Mouse (Mus musculus) midbrain, embryonic 15.5 days (tissue): ENCODE results near the gene Cfap206. TPM values are rescaled to one million over a fixed set of nuclear protein-coding genes. Genes with fewer than 3 reads are reported as not detected.

Experiments
- ATAC-seq: fragments of 200-750 bp; cut with Nextera tagmentation; replicated peaks from 2 replicates; pipeline ENCODE4 v1.8.0; 2017; ENCODE audit warnings: moderate TSS enrichment
- H3K27ac ChIP-seq: fragments of 300-500 bp; sonication (generic); 2 replicates; pipeline ENCODE4 v1.5.1; 2015; ENCODE audit warnings: mild to moderate bottlenecking, inconsistent platforms
- H3K27me3 ChIP-seq: fragments of 300-500 bp; sonication (generic); replicated peaks from 2 replicates; pipeline ENCODE4 v1.6.1; 2015; ENCODE audit warnings: inconsistent platforms
- H3K36me3 ChIP-seq: fragments of 300-500 bp; sonication (generic); replicated peaks from 2 replicates; pipeline ENCODE4 v1.6.1; 2015; ENCODE audit warnings: inconsistent platforms
- H3K4me1 ChIP-seq: fragments of 300-500 bp; sonication (generic); 2 replicates; pipeline ENCODE4 v1.6.1; 2015; ENCODE audit warnings: inconsistent platforms
- H3K4me2 ChIP-seq: fragments of 300-500 bp; sonication (generic); 2 replicates; pipeline ENCODE4 v1.6.1; 2015; ENCODE audit warnings: inconsistent platforms, mild to moderate bottlenecking, moderate library complexity
- H3K4me3 ChIP-seq: fragments of 300-500 bp; sonication (generic); 2 replicates; pipeline ENCODE4 v1.5.1; 2015; ENCODE audit warnings: mild to moderate bottlenecking, inconsistent platforms
- H3K9ac ChIP-seq: fragments of 300-500 bp; sonication (generic); 2 replicates; pipeline ENCODE4 v1.6.1; 2015; ENCODE audit warnings: mild to moderate bottlenecking, inconsistent platforms
- H3K9me3 ChIP-seq: fragments of 300-500 bp; sonication (generic); 2 replicates; pipeline ENCODE4 v1.6.1; 2016; ENCODE audit warnings: inconsistent platforms
- WGBS: fragments of 180-500 bp; shearing (Covaris S2); methylation state at CpG from one replicate; pipeline ENCODE4 v1.1.7; 2015; ENCODE audit warnings: mixed read lengths; 5-methylcytosine and 5-hydroxymethylcytosine counted together
- polyA plus RNA-seq: library from polyadenylated mRNA; unstranded; fragments of >200 nt; fragmentation: Nextera tagmentation; extraction: Ambion mirVana; gene quantifications from 2 replicates; pipeline ENCODE4 v1.2.1, GENCODE M21; 2015

Cfap206 gene
- polyA plus RNA-seq, 1 experiment from 2014 or later, result 2.9 TPM

DNA sequence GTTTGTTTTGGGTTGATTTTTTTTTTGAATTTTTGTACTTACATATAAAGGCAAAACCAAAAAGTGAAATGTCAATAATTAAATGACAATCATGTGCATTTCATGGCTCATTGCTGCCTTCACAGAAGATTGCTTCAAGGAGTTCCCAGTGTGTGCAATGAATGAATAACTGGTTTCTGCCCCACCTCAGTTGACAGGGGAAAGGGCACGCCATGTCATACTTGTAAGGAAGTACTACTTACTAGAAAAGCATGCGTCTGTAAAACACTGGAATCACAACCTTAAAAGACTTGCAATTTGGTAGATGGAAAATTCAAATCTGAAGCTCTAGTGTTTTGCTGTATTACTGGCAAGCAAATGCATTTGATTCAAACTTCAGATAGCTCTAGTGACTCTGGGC lies 71.0 kb downstream of the Cfap206 start:
- Histone ChIP-seq H3K9ac (no peak overlapping the region), H3K27ac (no peak overlapping the region), H3K4me2 (no peak overlapping the region), H3K9me3 (no peaks in the 10 kb centered on the region), H3K27me3 (no peaks in the 10 kb centered on the region), H3K4me3 (no peak overlapping the region), H3K36me3 (peaks cover 49% of the 10 kb centered on the region), H3K4me1 (no peaks in the 10 kb centered on the region)
- 95% methylated on average over 2 of the region's 2 CpGs for WGBS
- no peak for ATAC-seq

DNA sequence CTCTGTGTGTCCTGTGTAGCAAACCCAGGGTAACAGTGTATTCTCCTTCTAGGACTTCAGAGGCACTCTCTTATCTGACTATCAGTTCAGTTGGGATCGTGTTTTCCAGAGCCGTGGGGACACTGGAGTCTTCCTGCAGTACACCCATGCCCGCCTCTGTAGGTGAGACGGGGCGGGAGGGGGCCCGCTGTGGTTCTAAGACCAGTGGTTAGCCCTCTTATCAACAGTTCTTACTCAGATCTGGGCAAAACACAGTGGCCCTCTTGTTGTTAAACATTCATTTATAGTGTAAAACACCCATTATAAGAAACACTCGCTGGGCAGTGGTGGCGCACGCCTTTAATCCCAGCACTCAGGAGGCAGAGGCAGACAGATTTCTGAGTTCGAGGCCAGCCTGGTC lies 73.9 kb downstream of the Cfap206 start:
- no peak overlapping the region for H3K9ac ChIP-seq
- H3K27ac ChIP-seq, result no peak overlapping the region
- ATAC-seq, result no peak
- H3K4me2 ChIP-seq, result no peak overlapping the region
- H3K36me3 ChIP-seq, result peaks cover 41% of the 10 kb centered on the region
- 93% methylated on average over 10 of the region's 10 CpGs for WGBS
- H3K9me3 ChIP-seq, result no peaks in the 10 kb centered on the region
- no peak overlapping the region for H3K4me3 ChIP-seq
- no peaks in the 10 kb centered on the region for H3K27me3 ChIP-seq
- H3K4me1 ChIP-seq, result no peaks in the 10 kb centered on the region

DNA sequence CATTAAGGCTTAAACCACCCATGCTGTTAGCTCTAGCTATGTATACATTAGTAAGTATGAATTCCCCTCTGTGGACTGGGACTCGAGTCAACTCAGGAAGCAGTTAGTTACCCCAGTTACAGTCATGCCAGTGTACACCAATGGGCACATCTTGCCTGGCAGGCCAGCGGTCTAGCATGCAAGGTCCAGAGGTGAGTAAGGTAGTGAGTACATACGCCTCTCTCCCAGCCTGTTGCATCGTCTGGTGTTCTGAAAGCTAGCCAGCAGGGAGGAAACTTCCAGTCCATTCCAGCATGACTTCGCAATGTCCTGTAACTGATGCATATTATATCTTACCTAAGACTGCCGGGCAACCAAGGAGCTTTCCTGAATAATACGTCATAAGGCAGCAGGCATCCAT lies 76.8 kb downstream of the Cfap206 start:
- Histone ChIP-seq H3K4me3 (no peak overlapping the region), H3K27me3 (no peaks in the 10 kb centered on the region), H3K9ac (no peak overlapping the region), H3K4me2 (no peak overlapping the region), H3K4me1 (no peaks in the 10 kb centered on the region), H3K9me3 (no peaks in the 10 kb centered on the region), H3K27ac (no peak overlapping the region), H3K36me3 (peaks cover 28% of the 10 kb centered on the region; the same call in 1 of the 2 replicates)
- 95% methylated on average over 7 of the region's 7 CpGs for WGBS
- no peak for ATAC-seq

DNA sequence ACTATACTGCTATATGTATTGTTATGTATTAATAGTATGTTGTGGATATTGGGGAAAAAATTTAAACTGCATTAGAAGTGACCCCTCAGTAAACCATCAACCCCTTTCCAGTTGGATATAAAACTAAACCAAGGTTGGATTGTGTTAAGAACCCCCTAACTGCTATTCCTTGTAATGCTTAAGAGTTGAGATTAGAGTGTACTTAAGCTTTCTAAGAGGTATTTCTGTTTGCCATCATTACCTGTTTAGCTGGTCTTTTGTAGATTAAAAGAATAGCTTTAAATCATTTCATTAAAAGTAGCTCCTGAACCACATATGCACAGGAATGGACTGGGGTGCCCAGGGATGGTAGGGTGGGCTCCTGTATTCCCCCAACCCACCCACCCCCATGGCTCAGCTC lies 85.2 kb downstream of the Cfap206 start:
- H3K27me3 ChIP-seq, result no peaks in the 10 kb centered on the region
- H3K9ac ChIP-seq, result no peak overlapping the region
- H3K9me3 ChIP-seq, result no peaks in the 10 kb centered on the region
- no peak overlapping the region for H3K4me3 ChIP-seq
- H3K27ac ChIP-seq, result no peak overlapping the region
- no peak for ATAC-seq
- peaks cover 35% of the 10 kb centered on the region for H3K36me3 ChIP-seq
- no peak overlapping the region for H3K4me2 ChIP-seq
- no peaks in the 10 kb centered on the region for H3K4me1 ChIP-seq

DNA sequence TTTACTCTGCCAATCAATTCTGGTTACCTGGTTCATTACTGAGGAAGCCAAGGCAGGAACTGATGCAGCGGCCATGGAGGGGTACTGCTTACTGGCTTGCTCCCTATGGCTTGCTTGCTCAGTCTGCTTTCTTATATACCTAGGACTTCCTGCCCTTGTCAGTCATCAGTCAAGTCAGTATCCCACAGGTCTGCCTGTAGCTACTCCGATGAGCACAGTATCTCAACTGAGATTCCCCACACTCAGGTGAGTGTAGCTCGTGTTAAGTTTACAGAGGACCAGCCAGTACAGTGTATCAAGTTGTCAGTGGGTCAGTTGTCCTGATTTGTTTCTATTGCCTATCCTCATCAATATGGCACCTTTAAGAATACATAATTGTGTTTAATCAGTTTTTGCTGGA lies 89.3 kb downstream of the Cfap206 start:
- Histone ChIP-seq H3K36me3 (peaks cover 23% of the 10 kb centered on the region), H3K4me3 (no peak overlapping the region), H3K4me2 (no peak overlapping the region), H3K27me3 (no peaks in the 10 kb centered on the region), H3K4me1 (no peaks in the 10 kb centered on the region), H3K9me3 (no peaks in the 10 kb centered on the region), H3K9ac (no peak overlapping the region), H3K27ac (no peak overlapping the region)
- no peak for ATAC-seq
- WGBS, result 98% methylated on average over 3 of the region's 3 CpGs

DNA sequence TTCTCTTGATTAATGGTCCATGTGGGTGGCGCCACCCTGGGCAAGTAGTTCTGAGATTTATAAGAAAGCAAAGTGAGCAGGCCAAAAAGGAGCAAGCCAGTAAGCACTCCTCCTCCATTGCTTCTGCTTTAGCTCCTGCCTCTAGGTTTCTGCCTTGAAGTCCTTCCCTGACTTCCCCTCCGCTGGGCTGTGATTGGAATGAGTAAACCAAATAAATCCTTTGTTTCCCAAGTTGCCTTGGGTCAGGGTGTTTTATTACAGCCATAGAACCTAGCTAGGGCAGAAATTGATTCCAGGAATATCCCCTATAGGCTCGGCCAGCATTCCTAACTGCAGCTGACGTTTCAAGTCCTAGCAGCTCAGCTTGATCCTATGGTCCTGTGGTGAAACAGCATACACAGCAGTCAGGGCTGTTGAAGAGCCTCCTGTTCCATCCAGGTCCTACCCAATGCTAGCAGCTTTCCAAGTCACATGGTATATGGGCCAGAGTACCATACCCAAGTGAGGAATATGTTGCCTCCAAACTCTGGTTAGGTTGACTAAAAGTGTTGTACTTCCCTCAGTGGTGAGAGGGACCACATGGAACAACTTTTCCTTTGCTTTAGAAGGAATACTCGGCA lies 90.2 kb downstream of the Cfap206 start:
- Histone ChIP-seq H3K4me2 (no peak overlapping the region), H3K27me3 (no peaks in the 10 kb centered on the region), H3K4me1 (no peaks in the 10 kb centered on the region), H3K9me3 (no peaks in the 10 kb centered on the region), H3K4me3 (no peak overlapping the region), H3K36me3 (peaks cover 25% of the 10 kb centered on the region), H3K9ac (no peak overlapping the region), H3K27ac (no peak overlapping the region)
- no peak for ATAC-seq
- 94% methylated on average over 5 of the region's 5 CpGs for WGBS

Other genes with a start within 250 kb of the Cfap206 start
- gene Akirin2, start 179.3 kb downstream of the Cfap206 start, polyA plus RNA-seq, result 86.6 and 89.9 TPM in 2 replicates
- gene Orc3, start 115.3 kb downstream of the Cfap206 start, polyA plus RNA-seq, result 79.7 and 83.5 TPM in 2 replicates
- gene Rars2, start 115.2 kb downstream of the Cfap206 start, polyA plus RNA-seq, result 52.6 and 52.8 TPM in 2 replicates
- gene Slc35a1, start 42.8 kb downstream of the Cfap206 start, polyA plus RNA-seq, result 50.4 and 52.7 TPM in 2 replicates
- not detected in 2 replicates for gene Gm136, start 26.1 kb upstream of the Cfap206 start, polyA plus RNA-seq
- 39.9 and 42.5 TPM in 2 replicates for gene Smim8, start 48.2 kb upstream of the Cfap206 start, polyA plus RNA-seq
- gene Zfp292, start 152.8 kb upstream of the Cfap206 start, polyA plus RNA-seq, result 31.0 and 33.0 TPM in 2 replicates
- not detected in 2 replicates for gene Cga, start 163.6 kb upstream of the Cfap206 start, polyA plus RNA-seq